Mouse (Mus musculus) midbrain, embryonic 12.5 days (tissue): ENCODE data around the gene Dock3. TPM values are rescaled to one million over a fixed set of nuclear protein-coding genes. Genes with fewer than 3 reads are reported as not detected.

Source experiments
- ATAC-seq: fragments of 200-750 bp; cut with Nextera tagmentation; 2 replicates; pipeline ENCODE4 v1.8.0; 2017; ENCODE audit warnings: low read depth, moderate TSS enrichment, moderate library complexity; ENCODE audit not compliant: low FRiP score
- H3K27ac ChIP-seq: fragments of 300-500 bp; sonication (generic); replicated peaks from 2 replicates; pipeline ENCODE4 v1.5.1; 2016; ENCODE audit warnings: mild to moderate bottlenecking
- H3K27me3 ChIP-seq: fragments of 300-500 bp; sonication (generic); 2 replicates; pipeline ENCODE4 v1.6.1; 2016; ENCODE audit warnings: mild to moderate bottlenecking
- H3K36me3 ChIP-seq: fragments of 300-500 bp; sonication (generic); 2 replicates; pipeline ENCODE4 v1.6.1; 2016
- H3K4me1 ChIP-seq: fragments of 300-500 bp; sonication (generic); 2 replicates; pipeline ENCODE4 v1.6.1; 2016
- H3K4me2 ChIP-seq: fragments of 300-500 bp; sonication (generic); replicated peaks from 2 replicates; pipeline ENCODE4 v1.6.1; 2016; ENCODE audit warnings: mild to moderate bottlenecking, moderate library complexity
- H3K4me3 ChIP-seq: fragments of 300-500 bp; sonication (generic); 2 replicates; pipeline ENCODE4 v1.5.1; 2016; ENCODE audit warnings: mild to moderate bottlenecking
- H3K9ac ChIP-seq: fragments of 300-500 bp; sonication (generic); replicated peaks from 2 replicates; pipeline ENCODE4 v1.6.1; 2016; ENCODE audit warnings: mild to moderate bottlenecking, moderate library complexity
- H3K9me3 ChIP-seq: fragments of 300-500 bp; sonication (generic); 2 replicates; pipeline ENCODE4 v1.6.1; 2016; ENCODE audit warnings: mild to moderate bottlenecking
- WGBS: fragments of 180-500 bp; shearing (Covaris S2); methylation state at CpG from one replicate; pipeline ENCODE4 v1.1.7; 2016; 5-methylcytosine and 5-hydroxymethylcytosine counted together
- polyA plus RNA-seq: library from polyadenylated mRNA; unstranded; fragments of >200 nt; fragmentation: Nextera tagmentation; extraction: Ambion mirVana; gene quantifications from 2 replicates; pipeline ENCODE4 v1.2.1, GENCODE M21; 2016

Dock3 gene
- polyA plus RNA-seq, 1 experiment from 2014 or later, result 15.3 TPM

DNA sequence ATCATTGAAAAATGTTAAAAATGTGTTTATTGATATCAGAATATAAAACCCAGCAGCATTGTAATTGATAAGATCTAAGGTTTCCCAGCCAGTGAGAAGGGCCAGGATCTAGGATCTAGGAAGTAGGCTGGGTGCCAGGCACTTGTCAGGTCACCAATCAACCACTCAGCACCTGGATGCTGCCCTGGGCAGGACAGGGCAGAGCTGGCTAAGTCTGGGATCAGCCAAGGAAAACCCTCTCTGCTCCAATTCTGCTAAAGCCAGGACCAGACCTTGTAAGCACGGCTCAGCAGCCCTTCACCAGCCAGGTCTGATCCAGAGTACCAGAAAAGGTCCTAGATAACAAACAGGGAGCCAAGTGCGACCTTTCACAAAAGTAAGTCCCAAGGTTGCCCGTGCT, 23.2 kb upstream of the Dock3 start:
- H3K4me2 ChIP-seq, result no peak overlapping the region
- 0 out of 2 replicates have a peak, but pooled peaks cover 4% of the 10 kb centered on the region for H3K27me3 ChIP-seq
- no peaks in the 10 kb centered on the region for H3K9me3 ChIP-seq
- H3K9ac ChIP-seq, result no peak overlapping the region
- H3K36me3 ChIP-seq, result no peaks in the 10 kb centered on the region
- peaks cover 17% of the 10 kb centered on the region for H3K4me1 ChIP-seq
- WGBS, result 83% methylated on average over 3 of the region's 3 CpGs
- no peak for ATAC-seq
- H3K4me3 ChIP-seq, result no peak overlapping the region
- H3K27ac ChIP-seq, result no peak overlapping the region

- no peak overlapping the region for H3K9ac ChIP-seq
- 0 out of 2 replicates have a peak, but pooled peaks cover 4% of the 10 kb centered on the region for H3K27me3 ChIP-seq
- H3K4me1 ChIP-seq, result peaks cover 17% of the 10 kb centered on the region
- no peak overlapping the region for H3K4me2 ChIP-seq
- H3K9me3 ChIP-seq, result no peaks in the 10 kb centered on the region
- 78% methylated on average over 12 of the region's 12 CpGs for WGBS
- H3K27ac ChIP-seq, result no peak overlapping the region
- ATAC-seq, result no peak
- no peak overlapping the region for H3K4me3 ChIP-seq
- H3K36me3 ChIP-seq, result no peaks in the 10 kb centered on the region
Observed at GRCm38 (mm10) chr9:107254476-107254875, 22.8 kb upstream of the Dock3 start.

DNA sequence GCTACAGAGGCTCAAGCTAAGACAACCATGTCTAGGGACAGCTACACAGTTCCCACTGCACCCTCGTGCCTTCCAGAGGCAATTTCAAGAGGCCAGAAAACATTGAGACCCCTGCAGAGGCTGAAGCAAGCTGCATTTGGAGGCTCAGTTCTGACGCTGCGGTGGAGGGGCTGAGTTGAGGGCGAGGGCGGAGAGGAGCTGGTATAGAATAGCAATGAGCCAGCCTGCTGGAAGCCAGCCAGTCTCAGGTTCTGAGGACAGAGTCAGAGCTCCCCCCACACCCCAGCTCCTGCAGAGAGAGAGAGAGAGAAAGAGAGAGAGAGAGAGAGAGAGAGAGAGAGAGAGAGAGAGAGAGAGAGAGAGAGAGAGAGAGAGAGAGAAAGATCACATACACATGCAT, 20.5 kb upstream of the Dock3 start:
- H3K36me3 ChIP-seq, result no peaks in the 10 kb centered on the region
- no peak overlapping the region for H3K9ac ChIP-seq
- WGBS, result 19% methylated on average over 5 of the region's 5 CpGs
- no peaks in the 10 kb centered on the region for H3K9me3 ChIP-seq
- H3K4me1 ChIP-seq, result peaks cover 17% of the 10 kb centered on the region
- H3K4me2 ChIP-seq, result no peak overlapping the region
- H3K27ac ChIP-seq, result peak overlapping the region; percentile 50
- 0 out of 2 replicates have a peak, but pooled peaks have one; percentile 38 for ATAC-seq
- 0 out of 2 replicates have a peak, but pooled peaks cover 4% of the 10 kb centered on the region for H3K27me3 ChIP-seq
- H3K4me3 ChIP-seq, result no peak overlapping the region

DNA sequence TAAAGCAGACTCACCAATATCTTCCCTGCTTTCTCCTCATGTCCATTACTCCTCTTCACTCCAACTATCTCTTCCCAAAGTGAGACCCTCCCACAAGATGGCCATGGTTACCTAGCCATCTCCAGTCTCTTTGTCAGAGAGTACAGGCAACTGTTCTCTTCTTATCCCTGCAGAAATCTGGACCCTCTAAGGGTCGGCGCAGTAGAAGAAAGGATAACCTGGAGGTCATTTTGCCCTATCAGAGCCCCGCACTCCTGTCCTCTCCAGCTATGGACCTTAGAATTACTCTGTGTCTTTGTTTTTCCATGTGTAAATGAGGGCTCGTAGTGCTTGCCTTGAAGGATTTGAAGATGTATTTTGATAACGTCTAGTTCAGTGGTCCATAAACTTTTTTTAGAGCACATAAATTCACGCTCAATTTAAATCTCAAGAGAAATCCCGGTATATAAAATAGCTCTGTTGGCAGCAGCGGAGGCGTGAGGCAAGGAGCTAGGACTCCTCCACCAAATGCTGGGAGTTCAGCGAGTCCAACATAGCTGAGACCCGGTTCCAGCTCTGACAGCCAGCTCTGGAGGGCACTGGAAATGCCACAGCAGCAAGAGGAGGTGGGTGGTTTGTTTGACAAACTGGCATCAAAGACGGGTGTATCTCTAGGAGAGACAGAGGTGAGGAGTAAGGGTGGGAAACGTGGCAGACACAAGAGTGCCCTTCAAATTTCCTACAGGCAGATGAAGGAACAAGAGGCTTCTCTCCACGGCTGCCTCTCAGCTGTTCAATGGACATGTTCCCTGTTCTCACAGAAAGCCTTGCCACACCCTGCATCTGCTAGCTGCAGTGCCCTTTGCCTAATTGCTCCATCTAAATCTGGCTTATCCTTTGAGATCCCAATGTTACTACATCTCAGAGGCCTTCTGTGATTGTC, 19.0 kb upstream of the Dock3 start:
- Histone ChIP-seq H3K9me3 (no peaks in the 10 kb centered on the region), H3K27me3 (0 out of 2 replicates have a peak, but pooled peaks cover 4% of the 10 kb centered on the region), H3K36me3 (no peaks in the 10 kb centered on the region), H3K9ac (no peak overlapping the region), H3K27ac (no peak overlapping the region), H3K4me2 (no peak overlapping the region), H3K4me3 (no peak overlapping the region), H3K4me1 (peaks cover 17% of the 10 kb centered on the region)
- no peak for ATAC-seq
- 86% methylated on average over 14 of the region's 14 CpGs for WGBS

DNA sequence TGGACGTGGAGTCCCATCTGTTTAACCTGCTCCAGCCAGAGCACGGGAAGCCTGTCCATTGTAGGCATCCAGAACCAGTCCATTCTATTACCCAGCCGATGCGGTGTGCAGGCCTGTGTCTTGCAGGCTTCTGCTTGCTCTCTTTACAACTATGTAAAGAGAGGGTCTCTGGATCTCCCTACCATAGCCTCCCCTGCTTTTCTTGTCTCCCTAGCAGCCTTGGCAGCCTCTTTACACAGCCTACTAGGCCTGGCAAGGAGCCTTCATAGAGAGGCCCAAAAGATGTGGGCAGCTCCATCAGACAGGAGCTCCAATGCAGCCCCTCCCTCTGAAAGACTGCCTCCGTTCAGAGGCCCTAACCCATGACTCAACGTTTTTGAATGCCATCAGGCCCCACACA, 17.4 kb upstream of the Dock3 start:
- Histone ChIP-seq H3K27me3 (0 out of 2 replicates have a peak, but pooled peaks cover 4% of the 10 kb centered on the region), H3K27ac (no peak overlapping the region), H3K36me3 (no peaks in the 10 kb centered on the region), H3K9me3 (no peaks in the 10 kb centered on the region), H3K9ac (no peak overlapping the region), H3K4me2 (no peak overlapping the region), H3K4me1 (peaks cover 12% of the 10 kb centered on the region), H3K4me3 (no peak overlapping the region)
- no peak for ATAC-seq
- 77% methylated on average over 6 of the region's 6 CpGs for WGBS

DNA sequence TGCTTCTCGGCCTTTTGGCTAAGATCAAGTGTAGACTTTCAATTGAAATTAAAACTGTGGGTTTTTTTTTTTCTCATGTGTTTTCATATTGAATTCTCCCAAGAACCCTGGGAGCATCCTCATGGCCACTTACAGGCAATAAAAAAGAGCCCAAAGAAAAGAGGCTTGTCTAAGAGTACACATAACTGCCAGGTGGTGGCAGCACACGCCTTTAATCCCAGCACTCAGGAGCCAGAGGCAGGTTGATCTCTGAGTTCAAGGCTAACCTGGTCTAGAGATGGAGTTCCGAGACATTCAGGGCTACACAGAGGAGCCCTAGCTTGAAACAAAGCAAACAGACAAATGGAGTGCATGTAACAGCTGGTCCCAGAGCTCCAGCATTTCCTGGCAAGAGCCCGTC, 14.5 kb upstream of the Dock3 start:
- WGBS, result 65% methylated on average over 4 of the region's 4 CpGs

GRCm38 (mm10) chr9:107245311-107245710, 13.6 kb upstream of the Dock3 start:
- Histone ChIP-seq H3K27ac (no peak overlapping the region), H3K4me1 (no peaks in the 10 kb centered on the region), H3K9me3 (no peaks in the 10 kb centered on the region), H3K36me3 (no peaks in the 10 kb centered on the region), H3K27me3 (no peaks in the 10 kb centered on the region), H3K4me2 (no peak overlapping the region), H3K4me3 (no peak overlapping the region), H3K9ac (no peak overlapping the region)
- 94% methylated on average over 4 of the region's 4 CpGs for WGBS
- no peak for ATAC-seq

More for the DNA sequence above, 14.5 kb upstream of the Dock3 start:
- Histone ChIP-seq H3K27me3 (no peaks in the 10 kb centered on the region), H3K9ac (no peak overlapping the region), H3K4me1 (no peaks in the 10 kb centered on the region), H3K27ac (no peak overlapping the region), H3K4me2 (no peak overlapping the region), H3K4me3 (no peak overlapping the region), H3K9me3 (no peaks in the 10 kb centered on the region), H3K36me3 (no peaks in the 10 kb centered on the region)
- ATAC-seq, result no peak

DNA sequence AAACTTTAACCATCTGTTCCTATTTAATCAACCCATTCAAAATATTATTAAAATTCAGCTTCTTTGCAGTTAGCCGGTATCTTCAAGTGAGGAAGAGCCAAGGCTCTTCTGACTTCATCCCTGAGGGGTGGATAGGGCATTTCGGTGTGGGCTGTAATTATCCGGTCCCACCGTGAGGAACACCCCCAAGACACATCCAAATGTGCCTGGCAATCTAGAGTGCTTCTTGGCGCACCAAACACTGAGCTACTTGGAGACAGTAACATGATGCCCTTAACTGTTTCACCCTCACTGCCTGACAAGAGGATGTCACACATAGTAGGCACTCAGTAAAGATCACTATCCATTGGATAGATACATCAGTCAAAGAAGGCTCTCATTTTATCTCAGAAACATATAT, 4.4 kb upstream of the Dock3 start:
- Histone ChIP-seq H3K9ac (no peak overlapping the region), H3K27ac (no peak overlapping the region), H3K36me3 (no peaks in the 10 kb centered on the region), H3K27me3 (peaks cover 61% of the 10 kb centered on the region), H3K4me1 (no peaks in the 10 kb centered on the region), H3K4me2 (no peak overlapping the region), H3K9me3 (no peaks in the 10 kb centered on the region), H3K4me3 (no peak overlapping the region)
- WGBS, result 77% methylated on average over 5 of the region's 5 CpGs
- ATAC-seq, result no peak

DNA sequence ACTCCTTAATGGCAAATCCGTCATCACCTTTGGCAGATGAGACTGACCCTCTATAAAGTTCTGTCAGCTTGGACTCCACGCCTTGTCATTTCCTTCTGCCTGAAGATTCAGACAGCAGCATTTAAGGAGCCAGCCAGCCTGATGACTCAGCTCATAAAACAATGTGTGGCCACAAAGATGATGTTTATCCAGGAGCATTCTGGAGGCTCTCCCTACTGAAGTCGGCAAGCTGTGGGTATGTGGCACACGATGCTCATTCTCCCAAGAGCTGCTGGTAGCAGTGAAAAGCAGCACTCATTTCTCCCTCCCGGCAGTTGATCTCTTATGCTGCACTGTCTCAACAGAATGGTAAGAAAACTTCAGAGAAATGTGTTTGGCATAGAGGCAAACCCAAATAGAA, 3.6 kb upstream of the Dock3 start:
- Histone ChIP-seq H3K36me3 (no peaks in the 10 kb centered on the region), H3K9ac (no peak overlapping the region), H3K27me3 (peaks cover 61% of the 10 kb centered on the region), H3K4me3 (no peak overlapping the region), H3K9me3 (no peaks in the 10 kb centered on the region), H3K4me2 (no peak overlapping the region), H3K27ac (no peak overlapping the region), H3K4me1 (no peaks in the 10 kb centered on the region)
- 72% methylated on average over 5 of the region's 5 CpGs for WGBS
- ATAC-seq, result no peak

DNA sequence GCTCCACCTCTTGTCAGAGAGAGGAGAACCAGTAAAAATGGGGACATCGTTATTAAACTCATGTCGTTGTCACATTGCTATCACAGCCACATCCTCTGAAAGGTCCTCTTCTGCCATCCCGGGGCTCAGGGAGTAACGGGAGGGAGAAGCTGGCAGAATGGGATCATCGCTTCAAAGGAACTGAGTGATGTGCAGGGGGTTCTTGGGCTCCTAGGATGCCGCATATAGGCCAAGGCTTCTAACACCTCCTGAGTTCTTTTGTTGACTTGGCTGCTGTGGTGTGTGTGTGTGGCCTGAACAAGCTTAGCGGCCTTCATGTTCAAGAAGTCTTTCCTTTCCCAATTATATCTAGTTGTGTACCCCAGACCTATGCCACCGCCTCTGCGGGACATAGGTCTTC, 431 bp upstream of the Dock3 start:
- Histone ChIP-seq H3K4me1 (0 out of 2 replicates have a peak, but pooled peaks cover 2% of the 10 kb centered on the region), H3K36me3 (no peaks in the 10 kb centered on the region), H3K4me3 (peak overlapping the region; percentile 93), H3K27ac (peak overlapping the region; percentile 93), H3K4me2 (peak overlapping the region; percentile 92), H3K9me3 (no peaks in the 10 kb centered on the region), H3K9ac (peak overlapping the region; percentile 90), H3K27me3 (peaks cover 43% of the 10 kb centered on the region)
- ATAC-seq, result peak; percentile 16; the same call in 1 of the 2 replicates
- 27% methylated on average over 9 of the region's 9 CpGs for WGBS

DNA sequence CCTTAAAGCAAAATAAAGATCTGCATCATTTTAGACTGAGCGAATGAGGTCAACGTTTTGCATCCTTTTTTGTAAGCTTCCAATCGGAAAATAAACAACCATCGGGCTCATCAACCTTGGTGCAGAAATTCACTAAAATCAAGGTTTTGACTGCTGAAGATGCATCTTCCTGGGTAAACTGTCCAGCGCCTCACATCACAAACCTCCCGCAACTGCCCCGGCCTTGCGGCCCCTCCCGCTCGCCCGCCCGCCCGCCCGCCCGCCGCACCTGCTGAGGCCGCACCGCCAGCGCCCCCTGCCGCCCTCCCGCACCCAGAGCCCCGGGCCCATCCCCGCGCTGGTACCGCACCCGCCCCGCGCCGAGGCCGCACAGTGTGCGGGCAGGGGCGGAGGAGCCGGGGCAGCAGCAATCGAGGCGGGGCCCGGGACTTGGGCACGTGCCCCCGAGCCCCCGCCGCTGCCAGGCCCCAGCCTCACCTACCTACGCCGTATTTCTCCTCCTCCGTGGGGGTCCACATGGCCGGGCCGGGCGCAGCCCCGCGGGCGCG, 644 bp downstream of the Dock3 start:
- peak overlapping the region; percentile 93 for H3K4me3 ChIP-seq
- peak; percentile 89 for ATAC-seq
- peak overlapping the region; percentile 93 for H3K27ac ChIP-seq
- peaks cover 41% of the 10 kb centered on the region for H3K27me3 ChIP-seq
- no peaks in the 10 kb centered on the region for H3K36me3 ChIP-seq
- H3K4me1 ChIP-seq, result 0 out of 2 replicates have a peak, but pooled peaks cover 2% of the 10 kb centered on the region
- peak overlapping the region; percentile 90 for H3K9ac ChIP-seq
- peak overlapping the region; percentile 92 for H3K4me2 ChIP-seq
- WGBS, result 2% methylated on average over 41 of the region's 50 CpGs
- no peaks in the 10 kb centered on the region for H3K9me3 ChIP-seq

GRCm38 (mm10) chr9:107224597-107224996, 7.1 kb downstream of the Dock3 start:
- no peak overlapping the region for H3K27ac ChIP-seq
- H3K9ac ChIP-seq, result no peak overlapping the region
- no peaks in the 10 kb centered on the region for H3K9me3 ChIP-seq
- H3K36me3 ChIP-seq, result no peaks in the 10 kb centered on the region
- H3K4me1 ChIP-seq, result no peaks in the 10 kb centered on the region
- 0 out of 2 replicates have a peak, but pooled peaks cover 3% of the 10 kb centered on the region for H3K27me3 ChIP-seq
- H3K4me2 ChIP-seq, result no peak overlapping the region
- 81% methylated on average over 1 of the region's 1 CpGs for WGBS
- no peak for ATAC-seq
- no peak overlapping the region for H3K4me3 ChIP-seq
